Mouse (Mus musculus) heart, adult 2 months (tissue): ENCODE data around the gene Fntb.

ENCODE experiments used
- CTCF ChIP-seq: fragments of 200-600 bp; IDR thresholded peaks from 2 replicates; pipeline ENCODE4 v1.8.1; 2022; ENCODE audit warnings: antibody characterized with exemption, mild to moderate bottlenecking, moderate library complexity
- EP300 ChIP-seq: fragments of 200-500 bp; IDR thresholded peaks from 2 replicates; pipeline ENCODE4 v1.6.1; 2011; ENCODE audit warnings: low read depth, low read length, control low read depth; ENCODE audit not compliant: insufficient read depth

- TF ChIP-seq CTCF (no peak), EP300 (no peak)
Measured at GRCm38 (mm10) chr12:76909218-76909617, 143.8 kb downstream of the Fntb start.
